Mouse (Mus musculus): Measurements from ENCODE around the gene Hist1h4b. TPM values are rescaled to one million over a fixed set of nuclear protein-coding genes. Genes with fewer than 3 reads are reported as not detected.

Gene Hist1h4b
- polyA plus RNA-seq, 2 experiments: 4.4 to 26.6 TPM

DNA sequence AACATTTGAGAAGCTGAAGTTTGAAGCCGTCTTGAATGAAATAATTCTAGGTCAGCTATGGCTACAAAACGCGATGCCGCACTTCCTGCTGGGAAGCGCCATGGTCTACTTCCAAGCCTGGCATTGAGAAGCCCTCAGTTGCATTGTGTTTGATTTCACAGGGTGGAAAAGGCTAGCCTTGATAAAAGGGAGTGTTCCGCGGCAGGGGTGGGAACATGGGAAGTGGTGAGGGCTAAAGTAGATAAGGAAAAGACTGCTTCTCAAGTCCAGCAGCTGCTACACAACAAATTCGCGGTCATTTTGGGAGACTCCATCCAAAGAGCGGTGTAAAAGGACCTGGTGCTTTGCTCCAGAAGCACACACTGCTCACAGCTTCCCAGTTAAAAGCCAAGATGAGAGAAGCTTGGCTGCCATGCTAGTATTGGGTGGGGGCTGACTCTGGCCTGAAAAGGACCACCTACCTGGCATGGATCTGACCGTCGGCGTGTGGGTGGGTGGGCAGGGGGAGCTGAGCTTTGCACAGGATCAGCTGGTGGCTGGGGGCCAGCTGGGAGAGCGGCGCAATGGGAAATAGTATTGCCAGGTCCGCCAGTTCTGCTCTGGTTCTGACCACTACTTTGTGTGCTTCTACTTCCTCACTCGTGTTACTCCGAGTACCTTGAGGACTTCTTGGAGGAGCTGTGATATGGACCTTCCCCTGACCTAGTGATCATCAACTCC is 28.2 kb upstream of the Hist1h4b start:
- DNase-seq (ENCODE audit: low spot score) (no peak), ATAC-seq (ENCODE audit: low FRiP score, low read depth) (no peak)
- H3K27me3 ChIP-seq (ENCODE audit: control insufficient read depth, insufficient read depth, low read length): no peaks in the 10 kb centered on the region
- no peak for TF ChIP-seq POLR2A (IDR thresholded peaks at IDR 0.05; ENCODE audit: borderline replicate concordance, extremely low read depth, insufficient read depth, insufficient read length)
- H3K9ac ChIP-seq (ENCODE audit: low read depth, low read length, severe bottlenecking): no peak overlapping the region
- no peak overlapping the region for H3K4me3 ChIP-seq (replicated peaks; ENCODE audit: low read length)
- no peak overlapping the region for H3K4me2 ChIP-seq (replicated peaks; ENCODE audit: low read depth, low read length, severe bottlenecking)
- no peak overlapping the region for H3K27ac ChIP-seq (replicated peaks; ENCODE audit: low read depth, low read length)
- H3K36me3 ChIP-seq (ENCODE audit: control insufficient read depth, insufficient read depth, low read length): no peaks in the 10 kb centered on the region
- WGBS: 93% methylated on average over 18 of the region's 18 CpGs
- H3K4me1 ChIP-seq (ENCODE audit: control insufficient read depth, insufficient read depth, low read length): no peaks in the 10 kb centered on the region
- H3K9me3 ChIP-seq (ENCODE audit: control insufficient read depth, low read length): no peaks in the 10 kb centered on the region

GRCm38 (mm10) chr13:23729192-23729525 is 27.7 kb upstream of the Hist1h4b start:
- TF ChIP-seq POLR2A (IDR thresholded peaks at IDR 0.05; ENCODE audit: borderline replicate concordance, extremely low read depth, insufficient read depth, insufficient read length): no peak
- H3K9ac ChIP-seq (ENCODE audit: low read depth, low read length, severe bottlenecking): no peak overlapping the region
- ATAC-seq (ENCODE audit: low FRiP score, low read depth) (no peak), DNase-seq (ENCODE audit: low spot score) (no peak)
- no peak overlapping the region for H3K27ac ChIP-seq (replicated peaks; ENCODE audit: low read depth, low read length)
- no peaks in the 10 kb centered on the region for H3K9me3 ChIP-seq (ENCODE audit: control insufficient read depth, low read length)
- WGBS: 96% methylated on average over 9 of the region's 9 CpGs
- H3K4me1 ChIP-seq (ENCODE audit: control insufficient read depth, insufficient read depth, low read length): no peaks in the 10 kb centered on the region
- no peak overlapping the region for H3K4me2 ChIP-seq (replicated peaks; ENCODE audit: low read depth, low read length, severe bottlenecking)
- no peaks in the 10 kb centered on the region for H3K36me3 ChIP-seq (ENCODE audit: control insufficient read depth, insufficient read depth, low read length)
- no peaks in the 10 kb centered on the region for H3K27me3 ChIP-seq (ENCODE audit: control insufficient read depth, insufficient read depth, low read length)
- H3K4me3 ChIP-seq (replicated peaks; ENCODE audit: low read length): no peak overlapping the region

- no peak overlapping the region for H3K4me2 ChIP-seq (replicated peaks; ENCODE audit: low read depth, low read length, severe bottlenecking)
- H3K9ac ChIP-seq (ENCODE audit: low read depth, low read length, severe bottlenecking): no peak overlapping the region
- no peaks in the 10 kb centered on the region for H3K4me1 ChIP-seq (ENCODE audit: control insufficient read depth, insufficient read depth, low read length)
- H3K9me3 ChIP-seq (ENCODE audit: control insufficient read depth, low read length): no peaks in the 10 kb centered on the region
- H3K4me3 ChIP-seq (replicated peaks; ENCODE audit: low read length): no peak overlapping the region
- WGBS: 90% methylated on average over 5 of the region's 5 CpGs
- DNase-seq (ENCODE audit: low spot score) (no peak), ATAC-seq (ENCODE audit: low FRiP score, low read depth) (no peak)
- H3K27ac ChIP-seq (replicated peaks; ENCODE audit: low read depth, low read length): no peak overlapping the region
- no peaks in the 10 kb centered on the region for H3K27me3 ChIP-seq (ENCODE audit: control insufficient read depth, insufficient read depth, low read length)
- TF ChIP-seq POLR2A (IDR thresholded peaks at IDR 0.05; ENCODE audit: borderline replicate concordance, extremely low read depth, insufficient read depth, insufficient read length): no peak
- no peaks in the 10 kb centered on the region for H3K36me3 ChIP-seq (ENCODE audit: control insufficient read depth, insufficient read depth, low read length)
These were observed 27.1 kb upstream of the Hist1h4b start for GRCm38 (mm10) chr13:23729706-23730105.

DNA sequence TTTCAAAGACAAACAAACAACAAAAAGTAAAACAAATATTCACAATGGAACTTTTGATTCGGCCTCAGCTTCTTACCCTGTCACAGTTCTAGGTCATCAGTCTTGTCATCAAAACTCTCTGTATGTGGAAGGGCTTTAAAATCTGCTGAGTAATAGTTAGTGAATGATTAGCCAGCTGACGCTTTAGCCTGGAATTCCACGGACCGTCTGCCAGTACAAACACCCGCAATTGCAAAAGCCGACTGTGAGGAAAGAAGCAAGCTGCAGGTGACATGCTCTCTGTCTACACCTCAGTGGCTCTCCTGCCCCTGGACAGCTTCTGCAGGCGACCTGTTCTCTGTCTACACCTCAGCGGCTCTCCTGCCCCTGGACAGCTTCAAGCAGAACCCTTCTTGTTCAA is 26.3 kb upstream of the Hist1h4b start:
- no peak overlapping the region for H3K4me3 ChIP-seq (replicated peaks; ENCODE audit: low read length)
- WGBS: 42% methylated on average over 8 of the region's 8 CpGs
- no peak overlapping the region for H3K9ac ChIP-seq (ENCODE audit: low read depth, low read length, severe bottlenecking)
- DNase-seq (ENCODE audit: low spot score): no peak
- no peaks in the 10 kb centered on the region for H3K4me1 ChIP-seq (ENCODE audit: control insufficient read depth, insufficient read depth, low read length)
- no peaks in the 10 kb centered on the region for H3K36me3 ChIP-seq (ENCODE audit: control insufficient read depth, insufficient read depth, low read length)
- no peak overlapping the region for H3K27ac ChIP-seq (replicated peaks; ENCODE audit: low read depth, low read length)
- no peak overlapping the region for H3K4me2 ChIP-seq (replicated peaks; ENCODE audit: low read depth, low read length, severe bottlenecking)
- no peak for TF ChIP-seq POLR2A (IDR thresholded peaks at IDR 0.05; ENCODE audit: borderline replicate concordance, extremely low read depth, insufficient read depth, insufficient read length)
- no peaks in the 10 kb centered on the region for H3K9me3 ChIP-seq (ENCODE audit: control insufficient read depth, low read length)
- H3K27me3 ChIP-seq (ENCODE audit: control insufficient read depth, insufficient read depth, low read length): no peaks in the 10 kb centered on the region
- no peak for ATAC-seq (ENCODE audit: low FRiP score, low read depth)

DNA sequence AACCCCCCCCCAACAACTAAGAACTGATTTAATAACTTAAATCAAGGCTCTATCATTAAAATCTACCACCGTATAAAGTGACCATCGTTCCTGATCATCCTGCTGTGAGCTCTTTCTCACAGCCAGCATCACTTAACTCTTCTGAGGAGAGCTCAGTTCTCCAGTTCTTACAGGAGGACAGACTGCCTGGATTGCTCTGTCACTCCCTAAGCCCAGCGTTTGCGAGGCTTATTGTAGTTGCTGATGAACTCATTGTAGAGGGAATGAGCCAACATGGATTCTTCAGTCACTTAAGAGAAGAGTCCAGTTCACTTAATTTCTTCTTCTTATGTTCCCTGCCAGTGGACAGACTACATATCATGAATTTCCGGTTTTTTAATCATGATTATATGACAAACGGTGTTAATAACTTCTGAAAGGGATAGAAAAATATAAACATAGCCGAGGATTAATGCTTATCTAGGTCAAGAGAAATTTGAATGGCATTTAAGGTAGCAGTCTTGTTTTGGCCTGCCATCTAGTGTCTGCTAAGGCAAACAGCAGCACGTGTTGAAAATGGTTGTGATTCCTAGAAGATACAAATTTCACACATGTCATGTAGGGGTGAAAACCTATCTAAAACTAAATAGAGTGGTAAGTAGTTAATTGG is 24.5 kb upstream of the Hist1h4b start:
- H3K4me3 ChIP-seq (replicated peaks; ENCODE audit: low read length): no peak overlapping the region
- no peak for TF ChIP-seq POLR2A (IDR thresholded peaks at IDR 0.05; ENCODE audit: borderline replicate concordance, extremely low read depth, insufficient read depth, insufficient read length)
- ATAC-seq (ENCODE audit: low FRiP score, low read depth): peak; percentile 50; the same call in 1 of the 2 replicates
- no peaks in the 10 kb centered on the region for H3K4me1 ChIP-seq (ENCODE audit: control insufficient read depth, insufficient read depth, low read length)
- H3K36me3 ChIP-seq (ENCODE audit: control insufficient read depth, insufficient read depth, low read length): no peaks in the 10 kb centered on the region
- H3K9me3 ChIP-seq (ENCODE audit: control insufficient read depth, low read length): no peaks in the 10 kb centered on the region
- no peak overlapping the region for H3K27ac ChIP-seq (replicated peaks; ENCODE audit: low read depth, low read length)
- peak; percentile 74 for DNase-seq (ENCODE audit: low spot score)
- no peak overlapping the region for H3K4me2 ChIP-seq (replicated peaks; ENCODE audit: low read depth, low read length, severe bottlenecking)
- 26% methylated on average over 8 of the region's 8 CpGs for WGBS
- H3K27me3 ChIP-seq (ENCODE audit: control insufficient read depth, insufficient read depth, low read length): no peaks in the 10 kb centered on the region
- no peak overlapping the region for H3K9ac ChIP-seq (ENCODE audit: low read depth, low read length, severe bottlenecking)
